Mouse (Mus musculus) lung, embryonic 16.5 days (tissue): ENCODE results near the gene Rtbdn. TPM values are rescaled to one million over a fixed set of nuclear protein-coding genes. Genes with fewer than 3 reads are reported as not detected.

Source experiments
- ATAC-seq: fragments of 200-750 bp; cut with Nextera tagmentation; 2 replicates; pipeline ENCODE4 v1.8.0; 2017; ENCODE audit warnings: low read depth, mild to moderate bottlenecking, moderate library complexity
- H3K27ac ChIP-seq: fragments of 300-500 bp; sonication (generic); 2 replicates; pipeline ENCODE4 v1.5.1; 2014; ENCODE audit warnings: mild to moderate bottlenecking, control low read depth, low read length
- H3K27me3 ChIP-seq: fragments of 300-500 bp; sonication (generic); 2 replicates; pipeline ENCODE4 v1.6.1; 2014; ENCODE audit warnings: low read depth, low read length, mixed read lengths; ENCODE audit not compliant: control insufficient read depth, insufficient read depth
- H3K36me3 ChIP-seq: fragments of 300-500 bp; sonication (generic); 2 replicates; pipeline ENCODE4 v1.6.1; 2014; ENCODE audit warnings: low read length; ENCODE audit not compliant: control insufficient read depth, insufficient read depth
- H3K4me1 ChIP-seq: fragments of 300-500 bp; sonication (generic); replicated peaks from 2 replicates; pipeline ENCODE4 v1.6.1; 2014; ENCODE audit warnings: low read length, mixed read lengths; ENCODE audit not compliant: control insufficient read depth, insufficient read depth
- H3K4me2 ChIP-seq: fragments of 300-500 bp; sonication (generic); 2 replicates; pipeline ENCODE4 v1.6.1; 2014; ENCODE audit warnings: low read depth, low read length, control low read depth
- H3K4me3 ChIP-seq: fragments of 300-500 bp; sonication (generic); 2 replicates; pipeline ENCODE4 v1.5.1; 2014; ENCODE audit warnings: mild to moderate bottlenecking, low read length, control low read depth
- H3K9ac ChIP-seq: fragments of 300-500 bp; sonication (generic); 2 replicates; pipeline ENCODE4 v1.6.1; 2014; ENCODE audit warnings: low read length, control low read depth
- H3K9me3 ChIP-seq: fragments of 300-500 bp; sonication (generic); 2 replicates; pipeline ENCODE4 v1.6.1; 2016; ENCODE audit warnings: low read length; ENCODE audit not compliant: control insufficient read depth
- WGBS: fragments of 180-500 bp; shearing (Covaris S2); extraction: QIAGEN DNeasy Blood & Tissue Kit; methylation state at CpG from one replicate; pipeline ENCODE4 v1.1.7; 2014; 5-methylcytosine and 5-hydroxymethylcytosine counted together
- polyA plus RNA-seq: library from polyadenylated mRNA; unstranded; fragments of >200 nt; fragmentation: Nextera tagmentation; extraction: Ambion mirVana; gene quantifications from 2 replicates; pipeline ENCODE4 v1.2.1, GENCODE M21; 2015

Rtbdn gene
- polyA plus RNA-seq, 1 experiment from 2014 or later: 0.29 TPM

DNA sequence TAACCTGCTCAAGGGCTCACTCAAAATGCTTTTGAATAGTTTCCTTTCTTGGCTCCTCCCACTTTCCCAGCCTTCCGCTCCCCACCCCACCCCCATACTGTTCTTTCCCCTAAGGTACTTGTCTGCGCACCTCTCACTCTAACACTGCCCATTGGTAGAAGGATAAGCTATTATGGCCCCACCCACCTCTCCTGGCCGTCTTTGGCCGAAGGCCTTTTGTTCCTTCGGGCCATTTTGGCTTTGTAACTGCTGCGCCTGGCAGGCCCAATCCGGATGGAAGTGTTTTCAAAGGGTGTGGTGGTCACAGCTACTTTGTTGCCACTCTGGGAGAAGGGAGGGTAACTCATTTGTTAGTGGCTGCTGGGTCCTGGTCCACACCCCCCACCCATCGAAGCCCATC lies 31.5 kb upstream of the Rtbdn start:
- Histone ChIP-seq H3K4me2 (no peak overlapping the region), H3K36me3 (no peaks in the 10 kb centered on the region), H3K27me3 (peaks cover 31% of the 10 kb centered on the region), H3K27ac (no peak overlapping the region), H3K9ac (no peak overlapping the region), H3K9me3 (0 out of 2 replicates have a peak, but pooled peaks cover 7% of the 10 kb centered on the region), H3K4me1 (peaks cover 12% of the 10 kb centered on the region), H3K4me3 (no peak overlapping the region)
- ATAC-seq: 0 out of 2 replicates have a peak, but pooled peaks have one; percentile 10
- 77% methylated on average over 8 of the region's 8 CpGs for WGBS

GRCm38 (mm10) chr8:84917781-84918180 lies 29.0 kb upstream of the Rtbdn start:
- no peak overlapping the region for H3K4me2 ChIP-seq
- peaks cover 16% of the 10 kb centered on the region for H3K27me3 ChIP-seq
- WGBS: 34% methylated on average over 20 of the region's 20 CpGs
- H3K36me3 ChIP-seq: no peaks in the 10 kb centered on the region
- 0 out of 2 replicates have a peak, but pooled peaks cover 7% of the 10 kb centered on the region for H3K9me3 ChIP-seq
- H3K9ac ChIP-seq: no peak overlapping the region
- H3K4me1 ChIP-seq: peaks cover 5% of the 10 kb centered on the region
- H3K4me3 ChIP-seq: no peak overlapping the region
- no peak for ATAC-seq
- no peak overlapping the region for H3K27ac ChIP-seq

- 0 out of 2 replicates have a peak, but pooled peaks cover 7% of the 10 kb centered on the region for H3K9me3 ChIP-seq
- ATAC-seq: no peak
- H3K27me3 ChIP-seq: peaks cover 7% of the 10 kb centered on the region
- no peak overlapping the region for H3K9ac ChIP-seq
- H3K4me1 ChIP-seq: no peaks in the 10 kb centered on the region
- WGBS: 90% methylated on average over 15 of the region's 15 CpGs
- no peak overlapping the region for H3K27ac ChIP-seq
- H3K4me2 ChIP-seq: no peak overlapping the region
- H3K4me3 ChIP-seq: no peak overlapping the region
- no peaks in the 10 kb centered on the region for H3K36me3 ChIP-seq
Observed at GRCm38 (mm10) chr8:84918646-84919045, 28.1 kb upstream of the Rtbdn start.

GRCm38 (mm10) chr8:84921596-84921995 lies 25.2 kb upstream of the Rtbdn start:
- 55% methylated on average over 2 of the region's 2 CpGs for WGBS
- H3K9ac ChIP-seq: no peak overlapping the region
- ATAC-seq: peak; percentile 68

DNA sequence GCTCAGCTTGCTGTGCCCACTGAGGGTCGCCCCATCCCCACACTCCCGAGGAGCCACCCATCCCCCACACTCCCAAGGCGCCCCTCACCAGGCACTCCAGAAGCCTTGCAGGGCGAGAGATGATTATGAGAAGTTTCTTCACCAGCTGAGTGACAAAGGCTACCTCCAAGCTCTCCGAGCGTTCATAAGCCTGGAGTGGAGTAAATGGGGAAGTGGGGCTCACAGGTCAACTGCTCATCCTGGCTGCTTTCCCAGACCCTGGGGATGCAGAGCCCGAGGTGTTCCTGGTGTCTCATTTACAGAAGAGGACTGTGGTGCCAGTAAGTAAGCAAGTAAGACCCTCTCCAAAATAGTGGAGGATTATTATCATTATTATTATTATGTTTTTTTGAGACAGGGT lies 21.2 kb upstream of the Rtbdn start:
- Histone ChIP-seq H3K27me3 (peaks cover 16% of the 10 kb centered on the region), H3K36me3 (no peaks in the 10 kb centered on the region), H3K4me2 (no peak overlapping the region), H3K4me1 (no peaks in the 10 kb centered on the region; the same call in 1 of the 2 replicates), H3K9me3 (no peaks in the 10 kb centered on the region), H3K27ac (no peak overlapping the region), H3K4me3 (no peak overlapping the region), H3K9ac (no peak overlapping the region)
- 42% methylated on average over 7 of the region's 7 CpGs for WGBS
- no peak for ATAC-seq

More at GRCm38 (mm10) chr8:84921596-84921995, 25.2 kb upstream of the Rtbdn start:
- no peaks in the 10 kb centered on the region for H3K36me3 ChIP-seq
- no peak overlapping the region for H3K4me2 ChIP-seq
- H3K9me3 ChIP-seq: no peaks in the 10 kb centered on the region
- H3K4me1 ChIP-seq: no peaks in the 10 kb centered on the region
- no peak overlapping the region for H3K27ac ChIP-seq
- peaks cover 5% of the 10 kb centered on the region for H3K27me3 ChIP-seq
- no peak overlapping the region for H3K4me3 ChIP-seq

DNA sequence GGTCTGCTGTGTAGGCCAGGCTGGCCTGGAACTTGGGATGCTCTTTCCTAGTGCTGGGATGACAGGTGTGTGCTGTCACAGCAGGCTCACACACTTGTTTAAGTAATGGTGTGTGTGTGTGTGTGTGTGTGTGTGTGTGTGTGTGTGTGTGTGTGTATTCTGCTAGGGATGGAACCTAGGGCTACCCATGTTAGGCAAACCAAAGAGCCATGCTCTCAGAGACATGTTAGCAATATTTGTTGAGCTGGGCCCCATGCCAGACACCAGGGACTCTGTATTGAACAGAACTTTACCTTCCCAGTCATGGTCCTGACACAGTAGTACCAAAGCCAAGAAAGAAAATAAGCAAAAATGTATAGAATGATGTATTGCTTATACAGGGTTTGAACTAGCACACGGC lies 19.3 kb upstream of the Rtbdn start:
- Histone ChIP-seq H3K4me2 (no peak overlapping the region), H3K4me1 (no peaks in the 10 kb centered on the region; the same call in 1 of the 2 replicates), H3K9ac (no peak overlapping the region), H3K4me3 (no peak overlapping the region), H3K27ac (no peak overlapping the region), H3K27me3 (peaks cover 22% of the 10 kb centered on the region), H3K36me3 (no peaks in the 10 kb centered on the region), H3K9me3 (no peaks in the 10 kb centered on the region)
- WGBS: 65% methylated on average over 1 of the region's 1 CpGs
- ATAC-seq: no peak

GRCm38 (mm10) chr8:84928456-84929306 lies 18.1 kb upstream of the Rtbdn start:
- Histone ChIP-seq H3K27ac (no peak overlapping the region), H3K4me1 (no peaks in the 10 kb centered on the region; the same call in 1 of the 2 replicates), H3K27me3 (peaks cover 23% of the 10 kb centered on the region), H3K4me3 (peak overlapping the region; percentile 29), H3K4me2 (peak overlapping the region; percentile 61), H3K9me3 (no peaks in the 10 kb centered on the region), H3K36me3 (no peaks in the 10 kb centered on the region), H3K9ac (no peak overlapping the region; the same call in 1 of the 2 replicates)
- 2% methylated on average over 41 of the region's 52 CpGs for WGBS
- peak; percentile 82 for ATAC-seq

DNA sequence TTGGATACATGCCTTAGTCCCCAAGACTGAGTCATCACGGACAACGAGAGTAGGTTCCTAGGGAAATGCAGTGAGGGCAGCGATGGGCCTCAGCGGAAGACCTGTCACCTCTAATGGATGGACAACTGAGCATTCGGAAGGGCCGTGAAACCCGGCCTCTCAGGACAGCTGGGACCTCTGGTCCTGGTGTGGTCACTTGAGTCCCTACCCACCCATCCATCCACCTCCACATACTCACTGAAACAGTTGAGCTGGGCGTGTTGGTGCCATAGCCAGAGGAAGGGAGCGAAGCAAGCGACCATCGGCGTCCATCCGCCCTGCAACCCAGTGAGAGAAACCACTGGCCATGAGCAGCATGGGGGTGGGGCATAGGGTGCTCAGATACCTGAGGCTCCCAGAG lies 16.2 kb upstream of the Rtbdn start:
- no peak for ATAC-seq
- no peaks in the 10 kb centered on the region; the same call in 1 of the 2 replicates for H3K4me1 ChIP-seq
- no peak overlapping the region for H3K27ac ChIP-seq
- H3K36me3 ChIP-seq: no peaks in the 10 kb centered on the region
- H3K4me3 ChIP-seq: no peak overlapping the region
- H3K9ac ChIP-seq: no peak overlapping the region
- H3K27me3 ChIP-seq: peaks cover 42% of the 10 kb centered on the region
- H3K9me3 ChIP-seq: no peaks in the 10 kb centered on the region
- WGBS: 80% methylated on average over 13 of the region's 13 CpGs
- no peak overlapping the region for H3K4me2 ChIP-seq

DNA sequence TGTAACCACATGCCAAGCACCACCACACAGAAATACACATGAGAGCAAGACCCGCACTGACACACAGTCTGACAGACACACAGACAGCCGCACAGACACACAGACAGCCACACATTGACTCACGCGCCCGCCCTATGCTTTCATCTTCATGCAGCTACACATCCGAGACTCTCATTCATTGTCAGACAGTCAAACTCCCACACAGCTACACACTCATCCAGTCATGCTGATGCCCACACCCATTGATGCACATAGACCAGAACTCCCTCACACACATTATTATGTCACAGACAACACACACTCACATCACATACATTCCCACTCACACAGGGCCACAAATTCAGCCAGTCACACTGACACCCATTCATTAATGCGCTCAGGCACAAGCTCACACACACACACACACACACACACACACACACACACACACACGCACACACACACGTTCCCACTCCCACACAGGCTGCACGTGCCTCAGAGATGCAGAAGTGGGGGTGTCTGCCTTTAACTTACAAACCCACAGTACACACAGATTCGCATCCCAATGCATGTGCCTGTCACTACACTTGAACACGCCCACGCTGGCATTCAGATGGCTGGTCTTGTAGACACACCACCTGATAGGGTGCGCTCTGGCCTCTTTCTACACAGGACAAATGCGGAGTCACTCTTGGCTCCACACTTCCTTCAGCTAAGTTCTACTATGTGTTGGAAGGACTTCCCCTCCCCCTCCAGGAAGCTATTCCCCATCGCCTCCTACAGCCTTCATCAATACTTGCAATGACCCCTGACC lies 12.8 kb upstream of the Rtbdn start:
- Histone ChIP-seq H3K27ac (no peak overlapping the region), H3K4me1 (peaks cover 4% of the 10 kb centered on the region), H3K27me3 (peaks cover 73% of the 10 kb centered on the region), H3K9ac (no peak overlapping the region), H3K9me3 (no peaks in the 10 kb centered on the region), H3K4me3 (no peak overlapping the region), H3K4me2 (no peak overlapping the region), H3K36me3 (no peaks in the 10 kb centered on the region)
- ATAC-seq: no peak
- 76% methylated on average over 16 of the region's 16 CpGs for WGBS
